Mouse (Mus musculus): ENCODE measurements at regions not wholly inside any gene's neighbourhood (a gene's known extent, or its start where the extent isn't known, plus 50 kb on each side); places are given as distances from the start of the nearest gene placed in this dataset.

DNA sequence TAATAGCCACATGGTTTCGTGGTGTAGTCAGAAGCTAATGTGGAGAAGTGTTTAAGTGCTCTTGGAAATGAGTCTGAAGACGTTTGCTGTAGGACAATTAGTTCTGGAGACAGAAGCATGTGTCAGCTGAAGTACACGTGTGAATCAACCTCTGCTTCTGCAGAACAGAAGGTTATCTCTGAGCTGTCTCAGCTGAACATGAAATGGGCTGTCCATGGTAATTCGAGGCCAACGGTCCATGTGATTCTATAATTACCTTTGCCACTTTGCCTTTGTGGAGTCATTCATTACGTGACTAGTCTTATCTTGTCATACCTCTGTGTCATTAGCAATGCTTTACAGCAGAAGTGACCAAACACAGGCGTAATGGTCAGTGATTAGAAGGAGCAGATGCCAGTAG, 295.6 kb upstream of the Veph1 start:
- no peak for ATAC-seq (ENCODE audit: insufficient number of reproducible peaks, low FRiP score, low TSS enrichment)

DNA sequence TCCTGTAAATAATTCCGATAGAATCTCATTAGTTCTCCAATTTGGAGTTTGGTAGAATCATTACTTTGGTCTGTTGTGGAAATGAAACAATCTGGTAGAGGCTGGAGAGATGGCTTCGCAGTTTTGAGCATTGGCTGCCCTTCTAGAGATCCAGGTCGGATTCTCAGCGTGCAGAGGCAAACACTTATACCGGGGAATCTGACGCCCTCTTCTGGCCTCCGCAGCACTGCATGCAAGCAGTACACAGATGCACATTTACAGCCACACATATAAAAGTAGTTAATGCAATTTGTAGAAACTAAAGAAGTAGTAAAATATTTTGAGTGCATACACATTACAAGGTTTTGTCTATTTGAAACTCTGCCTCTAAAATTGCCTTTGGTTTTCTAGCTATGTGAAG, 294.1 kb upstream of the Veph1 start:
- ATAC-seq (ENCODE audit: insufficient number of reproducible peaks, low FRiP score, low TSS enrichment) = no peak

DNA sequence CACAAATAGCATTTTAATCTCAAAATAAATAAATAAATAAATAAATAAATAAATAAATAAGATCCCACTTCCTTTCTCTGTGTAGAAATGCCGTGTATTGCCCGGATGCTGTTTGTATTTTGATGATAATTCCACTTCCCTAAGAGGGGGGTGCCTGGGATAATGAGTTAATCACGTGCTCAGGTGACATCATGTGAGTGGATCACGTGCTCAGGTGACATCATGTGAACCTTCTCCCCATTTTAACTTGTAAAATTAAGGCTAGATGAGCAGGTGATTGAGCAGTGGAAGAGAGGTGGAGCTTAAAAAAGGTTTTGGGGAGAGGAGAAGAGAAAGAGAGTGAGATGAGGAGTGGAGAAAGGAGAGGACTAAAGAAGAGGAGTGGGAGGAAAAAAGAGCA, 292.8 kb upstream of the Veph1 start:
- no peak for ATAC-seq (ENCODE audit: insufficient number of reproducible peaks, low FRiP score, low TSS enrichment)

GRCm38 (mm10) chr3:66584831-66585230, 288.2 kb upstream of the Veph1 start:
- no peak for ATAC-seq (ENCODE audit: insufficient number of reproducible peaks, low FRiP score, low TSS enrichment)

- ATAC-seq (ENCODE audit: insufficient number of reproducible peaks, low FRiP score, low TSS enrichment) = no peak
These were observed 287.5 kb upstream of the Veph1 start for GRCm38 (mm10) chr3:66584101-66584500.

GRCm38 (mm10) chr3:66576659-66577058, 280.0 kb upstream of the Veph1 start:
- ATAC-seq (ENCODE audit: insufficient number of reproducible peaks, low FRiP score, low TSS enrichment) = no peak

DNA sequence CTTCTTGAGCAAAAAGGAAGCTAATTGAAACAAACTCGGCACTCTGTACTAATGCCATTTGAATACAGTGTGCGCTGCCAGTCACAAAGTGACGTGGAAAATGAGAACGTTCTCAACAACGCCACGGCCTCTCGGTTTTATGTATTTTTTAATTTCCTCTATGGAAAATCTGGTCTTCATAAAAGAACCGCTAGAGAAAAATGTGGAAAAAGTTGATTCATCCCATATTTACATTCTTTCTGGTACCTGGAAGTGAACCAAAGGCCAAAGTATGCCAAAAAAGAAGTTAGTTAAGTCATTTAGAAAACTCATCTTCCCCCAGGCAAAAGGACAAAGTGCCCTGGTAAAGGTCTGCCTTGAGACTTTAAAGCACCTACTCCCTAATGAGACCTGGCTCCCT, 277.7 kb upstream of the Veph1 start:
- no peak for ATAC-seq (ENCODE audit: insufficient number of reproducible peaks, low FRiP score, low TSS enrichment)

DNA sequence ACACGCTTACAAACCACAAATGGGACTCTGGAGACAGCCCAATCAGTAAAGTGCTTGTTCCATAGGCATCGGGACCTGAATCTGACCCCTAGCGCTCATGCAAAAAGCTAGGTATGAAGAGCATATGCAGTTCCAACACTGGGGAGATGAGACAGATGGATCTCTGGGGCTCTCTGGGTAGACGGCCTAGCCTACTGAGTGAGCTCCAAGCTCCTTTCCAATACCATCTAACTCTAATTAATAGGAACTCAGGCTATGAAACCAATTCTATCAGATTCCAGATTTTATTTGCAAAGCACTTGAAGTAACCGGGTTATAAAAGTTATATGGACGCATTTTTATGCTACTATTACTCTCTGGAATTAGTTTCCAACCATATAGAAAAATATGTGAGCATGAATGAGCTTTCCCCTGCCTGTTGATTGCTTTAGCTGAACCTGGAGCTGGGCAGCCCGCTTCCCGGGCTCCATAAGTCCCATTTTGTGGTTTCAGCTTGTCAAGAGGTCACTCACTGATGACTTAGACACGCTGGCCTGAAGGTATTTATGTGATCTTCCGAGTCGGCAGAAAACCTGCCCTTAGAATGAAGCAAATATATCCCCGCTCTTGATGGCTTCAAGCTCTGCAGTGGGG, 276.4 kb upstream of the Veph1 start:
- no peak for ATAC-seq (ENCODE audit: insufficient number of reproducible peaks, low FRiP score, low TSS enrichment)

DNA sequence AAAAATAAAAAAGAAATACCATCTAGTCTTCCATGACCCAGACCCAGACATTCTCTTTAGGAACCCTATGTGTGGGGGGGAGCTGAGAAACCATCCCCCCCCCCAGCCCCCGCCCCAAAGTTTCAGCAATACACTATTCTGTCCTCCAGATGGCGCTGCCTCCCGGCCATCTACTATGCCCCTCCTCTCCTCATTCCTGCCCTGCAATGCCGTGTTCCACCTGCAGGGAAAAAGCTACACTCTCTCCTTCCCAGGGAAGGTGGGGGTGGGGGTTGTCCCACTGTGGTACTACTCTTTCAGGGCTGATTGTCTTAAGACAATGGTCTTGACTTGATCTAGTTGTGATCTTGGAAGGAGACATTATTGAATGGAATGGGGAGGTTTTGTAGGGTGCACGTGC, 273.7 kb upstream of the Veph1 start:
- no peak for ATAC-seq (ENCODE audit: insufficient number of reproducible peaks, low FRiP score, low TSS enrichment)

- ATAC-seq (ENCODE audit: insufficient number of reproducible peaks, low FRiP score, low TSS enrichment) = no peak
These were observed 267.9 kb upstream of the Veph1 start for GRCm38 (mm10) chr3:66564268-66565245.

- ATAC-seq (ENCODE audit: insufficient number of reproducible peaks, low FRiP score, low TSS enrichment) = no peak
These were observed 266.7 kb upstream of the Veph1 start for GRCm38 (mm10) chr3:66563329-66563728.

GRCm38 (mm10) chr3:66555538-66555937, 258.9 kb upstream of the Veph1 start:
- ATAC-seq (ENCODE audit: insufficient number of reproducible peaks, low FRiP score, low TSS enrichment) = no peak

GRCm38 (mm10) chr3:66550920-66551319, 254.3 kb upstream of the Veph1 start:
- ATAC-seq (ENCODE audit: insufficient number of reproducible peaks, low FRiP score, low TSS enrichment) = no peak

DNA sequence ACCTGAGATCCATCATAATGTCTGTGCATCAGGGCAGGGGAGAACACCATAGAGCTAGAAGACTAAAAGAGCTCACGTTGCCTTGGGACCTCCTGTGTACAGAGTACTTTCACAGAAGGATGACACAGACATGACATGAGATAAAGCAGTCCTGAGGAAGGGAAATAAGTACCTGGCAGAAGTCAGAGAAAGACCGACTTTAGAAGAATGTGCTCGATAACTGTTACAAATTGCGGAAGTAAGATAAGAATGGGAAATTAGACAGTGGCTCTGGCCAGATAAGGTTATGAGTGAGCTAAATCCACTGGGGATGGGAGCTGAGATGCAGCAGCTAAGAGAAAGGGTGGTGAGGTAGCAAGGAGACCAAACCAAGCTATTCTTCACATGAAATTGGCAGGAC, 249.9 kb upstream of the Veph1 start:
- ATAC-seq (ENCODE audit: insufficient number of reproducible peaks, low FRiP score, low TSS enrichment) = no peak

DNA sequence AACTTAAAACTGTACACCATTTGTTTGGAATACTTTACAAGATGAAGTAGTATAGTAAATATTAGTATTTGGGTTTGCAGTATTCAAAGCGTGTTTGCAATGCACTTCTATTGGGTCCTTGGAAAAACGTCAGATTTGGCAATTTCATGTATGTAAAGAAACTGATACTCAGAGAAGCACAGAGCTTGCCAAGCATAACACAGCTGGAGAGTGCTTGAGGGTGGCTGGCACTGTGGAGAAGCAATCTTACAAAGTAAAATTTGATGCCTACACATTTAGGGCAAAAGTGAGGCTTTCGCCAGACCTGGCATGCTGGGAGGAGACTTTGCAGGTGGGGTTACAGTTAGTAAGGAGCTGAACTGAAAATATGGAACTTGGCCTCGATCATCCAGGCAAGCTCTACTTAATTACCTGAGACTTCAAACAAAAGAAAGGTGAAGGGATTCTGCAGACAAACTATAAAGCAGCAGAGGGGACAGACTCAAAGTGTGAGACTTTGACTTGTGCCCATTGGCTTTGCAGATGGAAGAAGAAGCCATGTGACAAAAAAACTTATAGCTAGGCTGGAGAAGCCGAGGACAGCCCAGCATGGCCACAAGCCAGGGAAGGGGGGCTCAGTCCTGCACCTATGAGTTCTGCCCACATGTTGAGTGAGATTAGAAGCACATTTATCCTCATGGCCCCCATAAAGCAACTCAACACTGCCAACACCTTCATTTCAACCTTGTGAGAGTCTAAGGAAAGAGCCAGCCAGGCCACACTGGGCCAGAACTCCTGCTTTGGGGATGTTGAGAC, 247.7 kb upstream of the Veph1 start:
- ATAC-seq (ENCODE audit: insufficient number of reproducible peaks, low FRiP score, low TSS enrichment) = no peak

GRCm38 (mm10) chr3:66542865-66543264, 246.2 kb upstream of the Veph1 start:
- no peak for ATAC-seq (ENCODE audit: insufficient number of reproducible peaks, low FRiP score, low TSS enrichment)

DNA sequence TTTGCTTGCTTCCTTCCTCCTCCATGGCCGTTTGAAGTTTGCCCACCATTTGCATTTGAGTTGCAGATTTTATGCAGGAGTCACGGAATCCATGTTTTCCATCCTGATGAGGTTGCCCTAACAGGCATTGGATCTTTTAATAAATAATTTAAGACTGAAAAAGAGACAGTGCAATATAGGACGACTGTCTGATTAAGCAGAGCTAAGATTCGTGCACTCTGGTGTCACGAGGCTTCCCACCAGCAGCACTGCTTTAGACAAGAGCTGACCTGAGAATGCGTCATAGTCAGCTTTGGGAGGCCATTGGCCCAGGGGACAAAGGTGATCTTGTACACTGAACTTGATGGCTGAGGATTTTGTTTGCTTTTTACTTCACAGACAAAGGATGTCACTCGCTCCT, 241.3 kb upstream of the Veph1 start:
- ATAC-seq (ENCODE audit: insufficient number of reproducible peaks, low FRiP score, low TSS enrichment) = no peak

DNA sequence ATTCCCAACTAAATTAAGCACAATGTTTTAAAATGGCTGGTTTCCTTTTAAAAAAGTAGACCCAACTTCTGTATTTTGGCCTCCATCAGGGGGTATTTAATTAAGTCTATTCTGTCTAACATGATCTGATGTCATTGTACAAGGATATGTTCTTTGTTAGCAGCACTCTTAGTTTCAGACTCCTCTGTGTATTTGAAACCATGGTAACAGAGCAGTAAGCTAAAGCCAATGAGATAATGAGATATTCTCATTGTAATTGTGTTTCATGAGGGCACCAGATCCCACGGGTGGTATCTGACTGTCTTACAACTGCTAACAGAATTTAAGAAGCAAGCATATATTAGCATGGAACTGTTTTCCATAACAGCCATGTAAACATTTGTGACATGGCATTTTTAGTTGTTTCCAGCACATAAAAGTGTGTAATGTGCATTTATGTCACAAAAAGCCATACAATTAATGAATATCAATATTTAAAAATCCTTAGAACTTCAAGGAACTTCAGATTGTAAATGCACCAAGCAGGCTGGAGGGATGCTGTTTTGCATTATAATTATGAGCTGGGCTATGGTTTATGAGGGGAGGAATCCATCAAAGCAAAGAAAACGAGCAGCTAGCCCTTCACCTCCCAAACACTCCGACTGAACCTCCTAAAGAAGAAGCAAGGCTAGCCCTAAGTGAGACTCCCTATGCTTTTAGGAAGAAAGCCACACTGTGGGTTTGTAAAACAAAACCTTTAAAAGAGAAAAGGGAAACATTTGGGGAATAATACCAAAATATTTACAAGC, 240.7 kb upstream of the Veph1 start:
- ATAC-seq (ENCODE audit: insufficient number of reproducible peaks, low FRiP score, low TSS enrichment) = no peak

GRCm38 (mm10) chr3:66536673-66537072, 240.0 kb upstream of the Veph1 start:
- ATAC-seq (ENCODE audit: insufficient number of reproducible peaks, low FRiP score, low TSS enrichment) = no peak

Measured in cerebellum, adult (tissue).